Mouse (Mus musculus) embryonic stem cell, embryonic (primary cell): ENCODE measurements around the gene Prr12.

Experiments used
- CTCF ChIA-PET, 4 experiments: fragments of 300-600 bp in 2 of 4; fragments of 350-600 bp in 2 of 4; sonication (Branson Sonifier 250); formaldehyde crosslinking; loops; one replicate each; lab custom pipeline; 2022; ENCODE audit warnings: inconsistent platforms in 2 of 4; lab: Charles Lee
- POLR2A ChIA-PET, 4 experiments: fragments of 300-600 bp in 2 of 4; fragments of 350-600 bp in 2 of 4; sonication (Branson Sonifier 250); formaldehyde crosslinking; loops; one replicate each; lab custom pipeline; 2022; ENCODE audit warnings: antibody characterized with exemption in 4 of 4, inconsistent platforms in 1 of 4; lab: Charles Lee

Prr12 gene

DNA sequence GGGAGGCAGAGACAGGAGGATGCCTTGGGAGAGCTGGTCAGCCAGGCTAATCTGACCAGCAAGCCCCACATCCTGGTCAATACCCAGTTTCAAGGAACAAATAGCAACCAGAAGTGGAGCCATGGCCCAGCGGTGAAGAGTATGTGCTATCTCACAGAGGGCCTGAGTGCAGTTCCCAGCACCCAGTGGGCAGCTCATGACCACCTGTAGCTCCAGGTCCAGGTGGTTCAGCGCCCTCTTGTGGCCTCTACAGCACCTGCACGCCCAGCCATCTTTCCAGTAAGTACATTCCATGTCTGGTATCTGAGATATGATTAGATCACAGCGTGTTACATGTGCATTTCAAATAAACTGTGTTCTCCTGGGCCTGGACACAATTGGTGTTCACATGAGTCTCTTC lies 33.4 kb upstream of the Prr12 start:
- POLR2A ChIA-PET, result interaction anchor here in 3 of 4 experiments (0.6 to 18.8 kb wide), 19 partner anchors 10 to 83 kb away, joined by 3 to 368 read pairs (median 3); partner anchors contain the start of genes Rpl13a (in 2 of the 3), Aldh16a1 (in 1 of the 3), Fcgrt (in 1 of the 3) and Prr12 (in 1 of the 3)
- CTCF ChIA-PET, result interaction anchor here in 3 of 4 experiments (0.6 to 2.1 kb wide), 27 partner anchors 11 to 281 kb away, joined by 3 to 8 read pairs (median 4); partner anchors contain the start of genes Ccdc155 (in 2 of the 3), Fcgrt (in 2 of the 3), Flt3l (in 2 of the 3) and Gm45713 (in 2 of the 3)

- ChIA-PET CTCF (interaction anchor here in 2 of 4 experiments (0.9 to 5.1 kb wide), 7 partner anchors 9 to 278 kb away, joined by 3 to 26 read pairs (median 9); partner anchors contain the start of genes Fcgrt (in 1 of the 2), Flt3l (in 1 of the 2), Gm45713 (in 1 of the 2) and Rcn3 (in 1 of the 2)), POLR2A (interaction anchor here (0.6 to 5.4 kb wide), 22 partner anchors 8 to 121 kb away, joined by 3 to 48 read pairs (median 6); partner anchors contain the start of genes Rcn3 (in 3 of the 4), Aldh16a1 (in 2 of the 4), Ccdc155 (in 1 of the 4) and Rpl13a (in 1 of the 4))
These were observed 30.7 kb upstream of the Prr12 start for GRCm38 (mm10) chr7:45083300-45083890.

GRCm38 (mm10) chr7:45082401-45083299 lies 30.0 kb upstream of the Prr12 start:
- ChIA-PET POLR2A (interaction anchor here (0.6 to 5.4 kb wide), 35 partner anchors 8 to 329 kb away, joined by 3 to 48 read pairs (median 4); partner anchors contain the start of genes Rcn3 (in 3 of the 4), Aldh16a1 (in 2 of the 4), Rps11 (in 2 of the 4) and Ccdc155 (in 1 of the 4)), CTCF (interaction anchor here in 3 of 4 experiments (0.7 to 5.1 kb wide), 14 partner anchors 10 to 278 kb away, joined by 3 to 26 read pairs (median 5); partner anchors contain the start of genes Flt3l (in 2 of the 3), Gm45713 (in 2 of the 3), Fcgrt (in 1 of the 3) and Rcn3 (in 1 of the 3))

GRCm38 (mm10) chr7:45081016-45081415 lies 28.3 kb upstream of the Prr12 start:
- CTCF ChIA-PET, result interaction anchor here (0.6 to 5.1 kb wide), 16 partner anchors 9 to 215 kb away, joined by 3 to 26 read pairs (median 4); partner anchors contain the start of genes Flt3l (in 2 of the 4), Gm45713 (in 2 of the 4), Fcgrt (in 1 of the 4) and Rcn3 (in 1 of the 4)
- POLR2A ChIA-PET, result interaction anchor here (0.6 to 5.4 kb wide), 27 partner anchors 10 to 379 kb away, joined by 3 to 48 read pairs (median 4); partner anchors contain the start of genes Rcn3 (in 2 of the 4), Rps11 (in 2 of the 4), Ap2a1 (in 1 of the 4) and Fcgrt (in 1 of the 4)

- POLR2A ChIA-PET, result interaction anchor here (0.5 to 5.4 kb wide), 28 partner anchors 10 to 263 kb away, joined by 3 to 48 read pairs (median 3); partner anchors contain the start of genes Rcn3 (in 2 of the 4) and Rpl13a (in 1 of the 4)
These were observed 27.2 kb upstream of the Prr12 start for GRCm38 (mm10) chr7:45079856-45080255.

DNA sequence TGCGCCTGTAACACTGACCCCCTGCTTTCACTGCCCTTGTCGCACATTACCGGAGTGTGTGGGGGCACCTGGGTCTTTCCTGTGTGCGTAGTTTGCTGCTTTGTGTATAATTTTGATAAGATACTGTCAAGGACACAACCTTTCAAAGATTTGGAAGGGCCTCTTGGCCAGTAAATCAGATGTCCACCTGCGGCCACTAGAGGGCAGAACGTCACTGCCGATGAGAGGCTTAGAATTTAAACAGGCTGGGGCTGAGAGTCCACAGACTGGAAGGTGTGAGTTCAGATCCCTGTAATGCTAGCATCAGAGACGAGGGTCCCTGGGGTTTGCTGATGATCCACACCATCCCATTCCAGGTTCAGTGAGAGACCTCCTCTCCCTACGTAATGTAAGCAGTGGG lies 25.8 kb upstream of the Prr12 start:
- CTCF ChIA-PET, result interaction anchor here in 2 of 4 experiments (0.9 to 5.1 kb wide), 7 partner anchors 11 to 84 kb away, joined by 3 to 26 read pairs (median 4); partner anchors contain the start of genes Aldh16a1 (in 1 of the 2), Flt3l (in 1 of the 2), Gm45713 (in 1 of the 2) and Pih1d1 (in 1 of the 2)
- POLR2A ChIA-PET, result interaction anchor here in 2 of 4 experiments (0.8 to 5.4 kb wide), 12 partner anchors 9 to 76 kb away, joined by 3 to 48 read pairs (median 4); partner anchors contain the start of genes Aldh16a1 (in 1 of the 2), Pih1d1 (in 1 of the 2) and Rpl13a (in 1 of the 2)

More at GRCm38 (mm10) chr7:45079856-45080255, 27.2 kb upstream of the Prr12 start:
- CTCF ChIA-PET, result interaction anchor here (0.6 to 5.1 kb wide), 16 partner anchors 12 to 602 kb away, joined by 3 to 26 read pairs (median 3); partner anchors contain the start of genes Flt3l (in 2 of the 4), Gm45713 (in 2 of the 4) and Rcn3 (in 1 of the 4)

DNA sequence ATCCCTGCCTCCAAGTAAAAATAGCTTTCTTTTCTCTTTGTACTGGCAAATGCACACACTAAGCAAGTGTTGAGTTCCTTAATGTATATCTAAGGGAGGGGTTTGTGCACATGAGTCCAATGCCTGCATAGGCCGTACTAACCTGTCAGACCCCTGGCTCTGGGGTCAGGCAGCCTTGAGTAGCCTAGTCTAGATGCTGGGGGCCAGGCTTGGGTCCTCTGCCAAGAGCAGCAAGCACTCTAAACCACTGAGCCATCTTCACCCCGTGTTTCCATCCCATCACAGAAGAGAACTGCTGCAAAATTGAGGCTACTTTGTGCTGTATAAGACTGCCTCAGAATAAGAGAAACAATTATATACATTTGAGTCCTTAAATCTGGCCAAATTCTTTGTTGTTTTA lies 25.1 kb upstream of the Prr12 start:
- ChIA-PET POLR2A (interaction anchor here in 3 of 4 experiments (0.7 to 8.6 kb wide), 8 partner anchors 9 to 121 kb away, joined by 3 to 115 read pairs (median 3); partner anchors contain the start of genes Prmt1 (in 1 of the 3) and Rps11 (in 1 of the 3)), CTCF (interaction anchor here in 2 of 4 experiments (0.7 to 2.0 kb wide), 4 partner anchors 10 to 119 kb away, joined by 3 to 20 read pairs (median 4); no protein-coding TSS in a partner anchor)

DNA sequence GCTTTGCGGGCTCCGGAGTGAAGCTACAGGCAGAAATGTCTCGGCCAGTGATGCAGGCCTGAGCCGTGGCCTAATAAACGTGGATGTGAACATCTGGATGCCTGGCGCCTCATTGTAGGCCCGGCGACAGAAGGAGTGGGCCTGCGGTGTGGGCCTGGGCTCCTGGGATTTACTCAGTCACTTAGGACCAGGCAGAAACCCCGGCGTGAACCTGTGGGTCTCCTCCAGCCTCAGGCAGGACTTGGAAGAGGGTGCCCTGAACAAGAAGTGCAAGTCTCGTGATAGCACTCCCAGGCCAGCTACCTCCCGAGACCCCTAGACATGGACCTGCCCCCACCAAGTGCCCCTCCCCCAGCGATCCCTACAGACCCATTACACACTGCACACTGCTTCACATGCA lies 24.6 kb upstream of the Prr12 start:
- CTCF ChIA-PET, result interaction anchor here in 3 of 4 experiments (0.6 to 2.0 kb wide), 9 partner anchors 9 to 370 kb away, joined by 3 to 20 read pairs (median 5); no protein-coding TSS in a partner anchor

GRCm38 (mm10) chr7:45076501-45076900 lies 23.8 kb upstream of the Prr12 start:
- ChIA-PET POLR2A (interaction anchor here in 2 of 4 experiments (0.8 to 8.6 kb wide), 11 partner anchors 8 to 90 kb away, joined by 3 to 115 read pairs (median 3); partner anchors contain the start of genes Prmt1 (in 2 of the 2) and Rps11 (in 1 of the 2)), CTCF (interaction anchor here in 3 of 4 experiments (0.6 to 2.0 kb wide), 11 partner anchors 9 to 379 kb away, joined by 3 to 20 read pairs (median 4); partner anchors contain the start of genes Flt3l (in 1 of the 3) and Gm45713 (in 1 of the 3))

More for the DNA sequence above, 24.6 kb upstream of the Prr12 start:
- POLR2A ChIA-PET, result interaction anchor here in 3 of 4 experiments (0.6 to 8.6 kb wide), 12 partner anchors 9 to 372 kb away, joined by 3 to 115 read pairs (median 4); partner anchors contain the start of genes Prmt1 (in 1 of the 3) and Rps11 (in 1 of the 3)

GRCm38 (mm10) chr7:45075405-45075804 lies 22.7 kb upstream of the Prr12 start:
- ChIA-PET CTCF (interaction anchor here in 2 of 4 experiments (0.6 to 1.4 kb wide), 7 partner anchors 21 to 146 kb away, joined by 3 to 12 read pairs (median 3); partner anchors contain the start of genes Ap2a1 (in 1 of the 2), Flt3l (in 1 of the 2) and Gm45713 (in 1 of the 2)), POLR2A (interaction anchor here in 3 of 4 experiments (0.6 to 8.6 kb wide), 17 partner anchors 11 to 226 kb away, joined by 3 to 115 read pairs (median 3); partner anchors contain the start of genes Flt3l (in 1 of the 3), Gm45713 (in 1 of the 3), Prmt1 (in 1 of the 3) and Rcn3 (in 1 of the 3))

GRCm38 (mm10) chr7:45073949-45074348 lies 21.3 kb upstream of the Prr12 start:
- ChIA-PET POLR2A (interaction anchor here in 2 of 4 experiments (0.9 to 8.6 kb wide), 10 partner anchors 9 to 130 kb away, joined by 3 to 115 read pairs (median 4); partner anchors contain the start of genes Flt3l (in 1 of the 2), Gm45713 (in 1 of the 2), Rps11 (in 1 of the 2) and Tsks (in 1 of the 2)), CTCF (interaction anchor here in 1 of 4 experiments (1.2 kb wide), 1 partner anchor 89 kb away, joined by 3 read pairs; no protein-coding TSS in a partner anchor)

DNA sequence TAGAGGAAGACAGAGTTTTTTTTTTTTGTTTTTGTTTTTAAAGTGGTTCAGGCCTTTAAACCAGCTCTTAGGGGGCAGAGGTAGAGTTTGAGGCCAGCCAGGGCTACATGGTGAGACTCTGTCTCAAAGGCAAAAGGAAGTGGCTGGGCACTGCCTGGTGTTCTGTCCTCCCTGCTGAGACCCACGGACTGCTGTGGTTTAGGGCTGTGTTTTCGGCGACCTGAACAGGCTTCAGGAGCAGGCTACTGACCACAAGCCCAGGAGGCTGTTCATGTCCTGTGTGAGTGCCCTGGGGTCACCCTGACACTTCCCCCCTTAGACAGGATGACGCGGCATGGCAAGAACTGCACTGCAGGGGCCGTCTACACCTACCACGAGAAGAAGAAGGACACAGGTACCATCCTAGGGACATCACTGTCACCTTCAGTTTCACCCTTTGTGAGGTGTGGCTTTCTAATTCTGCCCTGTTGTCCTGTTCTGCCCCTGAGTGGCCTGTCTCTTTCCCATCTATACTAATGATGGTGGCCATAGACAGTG lies 20.6 kb upstream of the Prr12 start:
- POLR2A ChIA-PET, result interaction anchor here in 3 of 4 experiments (0.6 to 8.6 kb wide), 18 partner anchors 7 to 224 kb away, joined by 3 to 115 read pairs (median 3); partner anchors contain the start of genes Flt3l (in 2 of the 3), Gm45713 (in 2 of the 3), Nosip (in 1 of the 3) and Prrg2 (in 1 of the 3)
- CTCF ChIA-PET, result interaction anchor here in 2 of 4 experiments (1.2 to 1.8 kb wide), 3 partner anchors 35 to 268 kb away, joined by 3 to 7 read pairs (median 4); no protein-coding TSS in a partner anchor

DNA sequence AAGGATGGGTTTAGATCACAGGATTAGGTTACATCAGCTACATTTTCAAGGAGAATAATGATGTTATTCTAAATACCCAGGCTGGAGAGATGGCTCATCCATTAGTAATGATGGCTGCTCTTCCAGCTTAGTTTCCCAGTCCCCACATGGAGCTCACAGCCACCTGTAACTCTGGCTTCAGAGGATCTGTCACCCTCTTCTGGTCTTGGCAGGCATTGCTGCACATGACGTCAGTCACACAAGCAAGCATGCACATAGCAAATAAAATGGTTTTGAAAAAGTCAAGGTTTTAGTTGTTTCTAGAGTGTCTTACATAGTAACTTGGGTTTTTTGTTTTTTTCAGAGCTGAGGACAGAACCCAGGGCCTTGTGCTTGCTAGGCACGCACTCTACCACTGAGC lies 19.5 kb upstream of the Prr12 start:
- POLR2A ChIA-PET, result interaction anchor here in 3 of 4 experiments (0.6 to 8.6 kb wide), 54 partner anchors 8 to 388 kb away, joined by 3 to 115 read pairs (median 4); partner anchors contain the start of genes Aldh16a1 (in 2 of the 3), Rras (in 2 of the 3), Ccdc155 (in 1 of the 3) and Flt3l (in 1 of the 3)
- CTCF ChIA-PET, result interaction anchor here (0.5 to 2.0 kb wide), 31 partner anchors 9 to 269 kb away, joined by 3 to 10 read pairs (median 3); partner anchors contain the start of genes Flt3l (in 2 of the 4), Gm45713 (in 2 of the 4), Rras (in 2 of the 4) and Akt1s1 (in 1 of the 4)

GRCm38 (mm10) chr7:45069671-45070070 lies 17.0 kb upstream of the Prr12 start:
- POLR2A ChIA-PET, result interaction anchor here (0.9 to 8.9 kb wide), 25 partner anchors 11 to 342 kb away, joined by 3 to 115 read pairs (median 10); partner anchors contain the start of genes Irf3 (in 1 of the 4), Prmt1 (in 1 of the 4), Prr12 (in 1 of the 4) and Rpl13a (in 1 of the 4)
- CTCF ChIA-PET, result interaction anchor here in 2 of 4 experiments (2.8 to 3.9 kb wide), 4 partner anchors 12 to 36 kb away, joined by 22 to 39 read pairs (median 30); no protein-coding TSS in a partner anchor
